Mouse (Mus musculus) megakaryocyte progenitor cell, adult 5-6 weeks (primary cell): ENCODE results near the gene 1810055G02Rik. TPM values are rescaled to one million over a fixed set of nuclear protein-coding genes. Genes with fewer than 3 reads are reported as not detected.

Source experiments
- ATAC-seq: replicated peaks from 2 replicates; pipeline ENCODE4 v1.8.0; 2016; ENCODE audit warnings: mild to moderate bottlenecking, moderate TSS enrichment, inconsistent platforms; ENCODE audit not compliant: poor library complexity
- total RNA-seq, 2 experiments: library from RNA; stranded (forward) in 1 of 2; stranded (reverse) in 1 of 2; fragments of 157-497, 149-512 nt in 1 of 2; fragments of 200-1000 nt in 1 of 2; gene quantifications; 2 replicates each; pipeline versions ENCODE4 v1.2.3 to v1.2.4; 2015 to 2017

1810055G02Rik gene
- total RNA-seq, 2 experiments from 2014 or later = 6.0 to 12.8 TPM

DNA sequence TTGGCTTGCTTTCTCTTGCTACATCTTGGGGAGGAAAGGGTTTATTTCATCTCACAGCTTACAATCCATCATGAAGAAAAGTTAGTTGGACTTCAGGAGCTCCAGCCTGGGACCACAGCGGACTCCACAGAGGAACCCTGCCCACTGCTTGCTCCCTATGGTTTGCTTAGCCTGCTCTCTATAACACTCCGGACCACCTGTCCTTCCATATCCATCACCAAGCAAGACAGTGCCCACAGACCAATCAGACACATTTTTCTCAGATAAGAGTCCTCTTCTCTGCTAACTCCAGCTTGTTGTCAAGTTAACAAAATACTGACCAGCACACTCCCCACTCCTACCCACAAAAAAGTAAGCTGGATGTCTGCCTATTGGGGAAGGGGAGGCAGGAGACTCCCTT, 13.6 kb upstream of the 1810055G02Rik start:
- ATAC-seq = no peak

DNA sequence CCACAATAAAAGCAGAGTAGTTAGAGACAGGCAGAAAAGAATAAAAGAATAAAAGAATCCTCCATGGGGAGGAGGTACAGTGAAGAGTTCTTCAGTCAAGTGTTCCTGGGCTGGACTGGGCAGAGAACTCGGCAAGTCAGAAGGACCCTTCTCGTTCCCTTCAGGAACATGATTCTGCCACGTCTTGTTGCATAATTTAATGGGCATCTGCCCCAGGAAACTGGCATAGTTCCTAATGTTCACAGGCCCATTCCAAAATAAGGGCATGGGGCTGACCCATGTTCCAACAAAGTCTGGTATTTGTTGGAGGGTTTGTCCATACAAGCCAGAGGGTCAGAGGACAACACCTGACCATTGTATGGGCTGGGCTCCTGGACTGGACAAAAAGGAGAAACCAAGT, 13.1 kb upstream of the 1810055G02Rik start:
- no peak for ATAC-seq

DNA sequence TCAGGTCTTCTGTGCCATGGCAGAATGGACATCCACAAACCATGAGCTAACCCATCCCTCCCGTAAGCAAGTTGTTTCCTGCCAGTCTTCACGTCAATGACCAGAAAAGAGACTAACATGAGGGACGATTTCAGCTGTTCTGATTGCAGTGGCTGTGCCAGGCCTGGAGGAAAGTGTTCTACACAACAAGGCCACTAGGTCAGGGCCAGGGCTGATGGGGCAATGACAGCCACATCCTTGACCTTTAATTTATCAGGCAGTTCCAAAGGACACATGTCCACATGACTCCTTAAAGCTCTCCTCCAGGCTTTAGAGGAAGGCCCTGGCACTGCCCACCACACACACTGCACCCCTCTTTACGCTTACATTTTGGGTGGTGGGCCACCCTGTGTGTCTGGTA, 12.6 kb upstream of the 1810055G02Rik start:
- ATAC-seq = no peak

DNA sequence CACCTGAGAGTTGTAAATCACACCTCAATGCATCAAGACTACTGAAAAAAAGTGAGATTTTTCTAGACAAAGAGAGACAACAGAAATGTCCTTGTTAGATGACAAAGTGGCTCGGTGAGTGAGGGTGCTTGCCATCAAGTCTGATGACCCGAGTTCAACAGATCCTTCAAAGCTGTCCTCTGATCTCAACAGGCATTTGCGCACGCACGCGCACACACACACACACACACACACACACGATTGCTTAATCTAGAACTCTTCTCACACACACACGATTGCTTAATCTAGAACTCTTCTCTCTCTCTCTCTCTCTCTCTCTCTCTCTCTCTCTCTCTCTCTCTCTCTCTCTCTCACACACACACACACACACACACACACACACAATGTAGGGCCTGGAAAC, 12.1 kb upstream of the 1810055G02Rik start:
- ATAC-seq = peak; percentile 35; the same call in 1 of the 2 replicates

DNA sequence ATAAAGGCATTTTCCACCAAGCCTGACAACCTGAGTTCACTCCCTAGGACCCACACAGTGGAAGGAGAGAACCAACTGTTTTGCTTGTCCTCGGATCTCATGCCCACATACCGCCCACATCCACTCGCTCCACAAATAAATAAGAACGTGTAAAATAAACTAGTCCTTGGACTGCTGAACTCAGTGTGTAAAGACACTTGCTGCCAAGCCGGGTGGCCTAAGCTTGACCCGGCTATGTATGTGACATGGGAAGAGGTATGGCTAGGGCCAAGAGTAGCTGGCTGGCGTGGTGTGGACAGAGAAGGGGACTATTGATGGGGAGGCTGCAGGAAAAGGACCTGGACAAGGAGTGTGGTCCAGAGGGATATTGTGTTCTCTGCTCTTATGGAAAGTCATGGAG, 10.1 kb upstream of the 1810055G02Rik start:
- no peak for ATAC-seq

DNA sequence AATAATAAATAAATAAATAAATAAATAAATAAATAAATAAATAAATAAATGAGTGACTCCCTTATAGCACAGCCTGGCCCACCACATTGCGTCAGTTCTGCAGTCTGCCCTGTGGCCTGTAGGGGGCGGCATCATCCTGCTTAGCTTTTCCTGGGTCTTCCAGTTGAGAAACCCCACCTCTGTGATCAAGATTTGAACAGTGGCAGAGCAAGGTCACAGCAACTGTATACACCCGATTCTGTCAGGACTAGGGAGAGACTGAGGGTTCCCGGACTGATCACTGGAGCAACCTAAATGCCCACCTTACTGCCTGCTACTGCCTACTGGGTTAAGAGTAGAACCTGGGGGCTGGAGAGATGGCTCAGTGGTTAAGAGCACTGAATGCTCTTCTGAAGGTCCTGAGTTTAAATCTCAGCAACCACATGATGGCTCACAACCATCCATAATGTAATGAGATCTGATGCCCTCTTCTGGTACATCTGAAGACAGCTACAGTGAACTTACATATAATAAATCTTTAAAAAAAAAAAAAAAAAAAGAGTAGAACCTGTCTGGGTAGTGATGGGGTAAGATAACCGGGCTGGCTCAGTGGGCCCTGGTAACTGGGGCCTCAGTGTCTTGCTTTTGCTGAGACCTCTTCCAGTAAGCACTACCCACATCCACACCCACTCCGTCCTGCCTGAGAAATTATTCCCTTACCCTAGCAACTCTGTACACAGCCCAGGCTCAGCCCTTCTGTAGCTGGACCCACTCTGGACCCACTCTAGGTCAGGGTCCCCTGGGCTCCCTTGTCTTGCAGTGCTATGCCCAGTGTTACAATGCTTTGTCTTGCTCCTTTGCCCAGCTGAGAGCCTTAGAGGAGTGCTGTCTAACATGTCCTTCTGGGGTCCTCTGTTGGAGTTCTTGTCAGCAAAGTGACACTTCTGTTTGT, 8.3 kb upstream of the 1810055G02Rik start:
- ATAC-seq = peak; percentile 96

DNA sequence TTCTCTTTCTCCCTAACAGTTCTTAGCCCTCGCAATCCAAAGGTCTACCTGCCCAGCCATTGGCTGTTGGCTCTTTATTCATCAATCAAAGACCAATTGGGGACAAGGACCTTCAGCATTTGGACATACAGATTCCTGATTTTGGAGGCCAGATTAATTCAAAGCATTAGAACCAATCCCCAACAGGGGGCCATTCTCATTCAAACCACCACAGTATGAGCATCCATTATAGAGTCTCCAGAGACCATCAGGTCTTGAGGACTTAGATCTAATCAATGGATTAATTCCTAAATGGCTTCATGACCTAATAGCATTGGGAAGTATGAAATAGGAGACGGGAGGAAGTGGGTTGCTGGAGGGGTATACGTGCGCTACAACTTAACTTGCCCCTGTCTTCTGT, 5.6 kb upstream of the 1810055G02Rik start:
- ATAC-seq = no peak

DNA sequence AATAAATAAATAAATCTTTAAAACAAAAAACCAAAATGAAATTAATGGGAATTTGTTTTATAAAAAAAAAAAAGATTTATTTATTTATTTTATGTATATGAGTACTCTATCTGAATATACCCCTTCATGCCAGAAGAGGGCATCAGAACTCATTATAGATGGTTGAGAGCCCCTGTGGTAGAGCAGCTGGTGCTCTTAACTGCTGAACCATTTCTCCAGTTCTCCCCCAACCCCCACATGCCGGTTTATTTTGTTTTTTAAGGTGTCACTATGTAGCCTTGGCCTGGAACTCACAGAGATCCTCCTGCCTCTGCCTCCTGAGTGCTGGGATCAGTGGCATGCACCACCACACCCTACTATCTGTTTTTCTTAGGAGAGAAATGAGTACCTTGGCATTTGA, 1.8 kb upstream of the 1810055G02Rik start:
- ATAC-seq = 0 out of 2 replicates have a peak, but pooled peaks have one; percentile 18

DNA sequence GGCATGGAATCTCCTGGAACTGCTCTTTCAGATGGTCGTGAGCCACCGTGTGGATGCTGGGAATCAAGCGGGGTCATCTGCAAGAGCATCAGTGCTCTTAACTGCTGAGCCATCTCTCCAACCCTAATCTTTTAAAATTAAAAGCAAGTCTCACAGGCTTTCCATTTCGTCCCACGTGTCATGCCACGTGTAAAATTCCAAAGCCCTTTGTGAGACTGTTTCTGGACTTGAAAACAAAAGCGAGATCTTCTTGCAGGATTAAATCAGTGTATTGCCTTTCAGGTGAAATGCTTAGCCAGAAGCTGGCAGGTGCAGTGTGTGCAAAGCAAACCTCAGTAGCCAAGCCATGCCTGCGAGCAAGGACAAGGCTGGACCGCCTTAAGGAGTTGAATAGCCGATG, 540 bp upstream of the 1810055G02Rik start:
- ATAC-seq = no peak

DNA sequence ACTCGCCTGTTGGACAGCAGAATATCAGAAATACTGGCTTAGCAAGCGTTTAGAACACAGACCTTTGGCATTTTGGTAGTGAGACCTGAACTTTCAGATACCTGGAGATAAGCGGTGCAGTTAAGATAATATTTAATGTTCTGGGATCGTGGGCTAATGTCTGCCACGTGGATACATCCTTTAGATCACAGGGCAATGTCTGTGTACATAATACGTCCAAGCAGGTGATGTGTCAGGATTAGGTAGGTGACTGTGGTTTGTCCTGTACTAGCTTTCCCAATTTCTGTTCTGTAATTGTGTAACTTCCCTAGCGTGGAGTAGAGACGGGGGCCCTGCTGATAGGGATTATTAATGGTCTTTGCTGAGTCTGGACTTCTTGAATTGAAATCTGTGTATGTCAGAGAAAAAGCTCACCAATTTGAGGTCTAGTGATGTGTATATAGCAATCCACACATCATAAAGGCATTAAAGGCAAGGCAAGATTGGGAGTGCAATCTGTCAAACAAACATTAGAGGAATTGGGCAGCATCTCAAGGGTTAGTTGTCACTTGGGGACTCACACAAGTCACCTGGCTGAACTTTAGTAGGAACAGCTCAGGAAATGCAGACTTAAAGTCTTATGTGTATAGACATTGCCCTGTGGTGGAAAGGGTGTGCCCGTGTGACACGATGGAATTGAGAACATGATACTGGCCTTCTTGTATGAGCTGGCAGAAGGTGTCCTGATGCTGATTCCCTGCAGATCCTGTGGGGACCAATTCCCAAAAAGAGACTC, 1.1 kb downstream of the 1810055G02Rik start:
- ATAC-seq = no peak

DNA sequence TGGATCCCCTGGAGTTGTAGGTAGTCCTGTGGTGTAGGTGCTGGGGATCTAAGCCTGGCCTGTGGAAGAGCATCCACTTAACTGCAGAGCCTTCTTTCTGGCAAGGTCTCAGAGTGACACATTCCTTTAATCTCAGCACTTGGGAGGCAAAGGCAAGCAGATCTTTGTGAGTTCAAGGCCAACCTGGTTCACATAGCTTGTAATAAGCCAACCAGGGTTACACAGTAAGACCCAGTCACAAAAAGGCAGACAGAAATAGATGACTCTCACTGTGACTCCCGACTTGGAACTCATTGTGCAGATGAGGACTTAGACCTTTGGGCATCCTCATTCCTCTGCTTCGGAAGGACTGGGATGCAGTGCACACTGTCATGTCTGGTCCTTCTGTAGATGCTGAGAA, 2.3 kb downstream of the 1810055G02Rik start:
- ATAC-seq = no peak

DNA sequence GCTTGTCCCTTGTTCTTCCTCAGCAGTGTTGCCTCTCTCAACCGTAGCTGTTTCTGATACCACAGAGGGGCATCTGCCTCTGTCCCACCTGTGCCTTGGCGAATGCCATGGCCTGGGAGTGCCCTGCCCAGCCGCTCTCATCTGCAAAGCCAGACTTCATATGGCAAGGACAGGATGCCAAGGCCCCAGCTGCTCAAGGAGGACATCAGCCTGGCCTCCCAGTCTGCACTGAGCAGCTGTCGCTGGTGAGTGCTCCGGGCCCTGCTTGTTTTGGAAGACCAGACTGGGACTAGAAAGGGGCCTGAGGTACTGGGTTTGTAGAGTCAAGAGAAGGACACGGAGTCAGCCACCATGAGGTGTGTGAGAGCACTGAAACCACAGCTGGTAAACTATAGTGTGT, 6.3 kb downstream of the 1810055G02Rik start:
- ATAC-seq = no peak

DNA sequence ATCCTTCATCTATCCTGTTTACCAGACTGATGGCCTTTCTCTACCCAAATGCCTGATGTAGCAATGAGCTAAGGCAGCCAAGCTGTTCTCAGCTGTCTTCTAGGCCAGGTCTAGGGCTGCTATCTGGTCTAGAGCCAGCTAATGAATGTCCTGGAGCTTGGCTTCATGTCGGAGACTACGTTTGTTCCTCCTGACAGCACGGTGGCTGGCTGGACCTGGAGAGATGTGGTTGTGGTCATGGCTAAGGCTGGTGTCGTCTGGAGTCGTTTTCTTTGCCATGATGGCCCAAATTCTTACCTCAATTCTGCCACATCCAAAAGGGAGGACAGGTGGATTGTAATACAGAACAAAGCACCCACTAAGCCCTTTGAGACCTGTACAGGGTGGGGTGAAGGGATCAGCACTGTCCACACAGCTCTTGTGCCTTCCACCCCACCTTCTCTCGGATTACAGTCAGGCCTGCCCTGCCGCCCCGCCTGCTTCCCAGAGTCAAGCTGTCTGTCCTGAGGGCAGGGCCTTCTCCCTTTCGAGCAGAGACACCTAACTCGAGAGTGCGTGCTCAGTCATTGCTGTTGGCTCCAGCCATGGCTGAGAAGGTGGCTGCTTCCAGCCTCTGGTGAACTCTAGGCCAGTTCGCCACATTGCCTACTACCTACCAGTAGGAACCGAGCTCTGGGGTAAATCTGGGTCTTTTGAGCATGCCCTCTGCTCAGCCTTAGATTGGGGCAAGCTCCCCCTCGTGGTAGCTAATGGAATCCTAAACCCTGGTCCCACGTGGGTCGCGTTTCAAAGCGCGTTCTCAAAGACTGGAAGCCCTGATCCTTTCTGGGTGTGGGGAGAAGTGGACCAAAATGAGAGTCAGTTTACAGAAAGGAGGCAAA, 10.6 kb downstream of the 1810055G02Rik start:
- peak; percentile 72 for ATAC-seq

DNA sequence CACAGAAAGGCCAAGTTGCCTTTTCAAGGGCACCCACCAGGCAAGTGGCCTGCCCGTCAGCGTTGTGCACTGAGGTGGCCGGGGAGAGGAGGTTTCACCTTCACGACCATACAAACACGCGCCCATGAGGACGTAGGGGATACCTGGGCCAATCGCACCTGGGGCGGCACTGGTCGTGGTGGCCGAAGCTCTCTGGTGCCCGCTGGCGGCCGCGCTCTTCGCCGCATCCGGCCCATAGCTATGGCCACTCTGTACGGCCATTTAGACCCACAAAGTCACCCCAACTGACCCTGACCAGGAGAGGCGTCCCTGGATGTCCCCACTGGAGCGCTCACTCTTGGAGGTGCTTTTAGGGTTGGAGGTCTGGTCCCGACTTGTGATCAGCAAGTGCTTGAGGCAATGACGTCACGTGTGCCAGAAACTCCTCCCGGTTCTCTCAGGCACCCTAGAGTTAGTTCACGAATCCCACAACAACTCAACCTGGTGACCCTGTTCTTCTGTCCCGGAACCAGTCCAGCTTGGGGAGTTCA, 11.3 kb downstream of the 1810055G02Rik start:
- peak; percentile 56 for ATAC-seq

DNA sequence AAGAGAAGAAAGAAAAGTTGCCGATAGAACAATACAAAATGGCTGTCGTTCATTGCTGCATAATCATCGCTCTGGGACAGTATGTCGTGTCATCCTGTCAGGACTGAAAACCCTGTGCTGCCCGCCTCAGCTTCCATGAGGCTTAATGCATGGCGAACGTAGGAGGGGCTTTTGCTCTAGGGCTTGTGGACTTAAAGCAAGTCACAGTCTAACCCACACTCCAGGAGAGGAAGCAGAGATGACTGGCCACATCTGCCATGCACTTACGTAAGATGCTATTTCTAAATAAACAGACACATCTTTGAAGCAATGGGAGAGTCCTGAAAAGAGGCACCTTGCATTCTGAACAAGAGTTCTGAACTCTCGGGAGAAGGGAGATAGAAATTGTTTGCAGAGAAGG, 15.1 kb downstream of the 1810055G02Rik start:
- peak; percentile 52 for ATAC-seq

DNA sequence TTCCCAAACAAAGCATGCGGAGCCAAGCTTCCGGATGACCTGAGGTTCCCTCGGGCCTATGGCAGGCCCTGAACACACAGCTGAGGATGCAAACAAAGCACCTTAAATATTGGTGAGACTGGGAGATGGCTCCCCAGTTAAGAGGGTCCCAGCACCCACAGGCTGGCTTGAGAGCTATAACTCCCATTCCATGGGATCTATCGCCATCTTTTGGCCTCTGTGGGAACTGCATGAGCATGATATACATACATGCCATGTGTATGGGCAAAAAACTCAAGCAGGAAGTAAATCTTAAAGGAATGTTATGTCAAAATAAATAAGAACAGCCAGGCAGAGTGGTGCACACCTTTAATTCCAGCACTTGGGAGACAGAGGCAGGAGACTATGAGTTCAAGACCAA, 15.8 kb downstream of the 1810055G02Rik start:
- ATAC-seq = peak; percentile 53

DNA sequence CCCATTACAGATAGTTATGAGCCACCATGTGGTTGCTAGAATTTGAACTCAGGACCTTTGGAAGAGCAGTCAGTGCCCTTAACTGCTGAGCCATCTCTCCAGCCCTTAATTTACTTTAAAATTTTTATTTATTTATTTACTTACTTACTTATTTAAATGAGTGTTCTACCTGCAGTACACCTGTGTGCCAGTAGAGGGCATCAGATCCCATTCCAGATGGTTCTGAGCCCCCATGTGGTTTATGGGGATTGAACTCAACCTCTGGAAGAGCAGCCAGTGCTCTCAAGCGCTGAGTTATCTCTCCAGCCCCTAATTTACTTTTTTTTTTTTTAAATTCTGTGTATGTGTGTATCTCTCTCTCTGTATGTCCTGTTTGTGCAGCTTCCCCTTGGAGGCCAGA, 16.7 kb downstream of the 1810055G02Rik start:
- ATAC-seq = peak; percentile 69

DNA sequence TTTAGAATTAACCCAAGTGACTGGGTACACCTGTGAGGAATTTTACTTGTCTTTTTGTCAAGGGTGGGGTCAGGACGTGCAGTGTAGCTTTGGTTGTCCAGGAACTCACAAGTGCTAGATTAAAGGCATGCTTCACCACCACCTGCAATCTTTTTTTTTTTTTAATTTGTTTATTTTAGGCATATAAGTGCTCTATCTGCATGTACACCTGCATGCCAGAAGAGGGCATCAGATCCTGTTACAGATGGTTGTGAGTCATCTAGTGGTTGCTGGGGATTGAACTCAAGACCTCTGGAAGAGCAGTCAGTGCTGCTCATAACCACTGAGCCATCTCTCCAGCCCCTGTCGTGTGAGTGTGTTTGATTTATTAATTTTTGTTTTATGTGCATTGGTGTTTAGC, 20.8 kb downstream of the 1810055G02Rik start:
- no peak for ATAC-seq

DNA sequence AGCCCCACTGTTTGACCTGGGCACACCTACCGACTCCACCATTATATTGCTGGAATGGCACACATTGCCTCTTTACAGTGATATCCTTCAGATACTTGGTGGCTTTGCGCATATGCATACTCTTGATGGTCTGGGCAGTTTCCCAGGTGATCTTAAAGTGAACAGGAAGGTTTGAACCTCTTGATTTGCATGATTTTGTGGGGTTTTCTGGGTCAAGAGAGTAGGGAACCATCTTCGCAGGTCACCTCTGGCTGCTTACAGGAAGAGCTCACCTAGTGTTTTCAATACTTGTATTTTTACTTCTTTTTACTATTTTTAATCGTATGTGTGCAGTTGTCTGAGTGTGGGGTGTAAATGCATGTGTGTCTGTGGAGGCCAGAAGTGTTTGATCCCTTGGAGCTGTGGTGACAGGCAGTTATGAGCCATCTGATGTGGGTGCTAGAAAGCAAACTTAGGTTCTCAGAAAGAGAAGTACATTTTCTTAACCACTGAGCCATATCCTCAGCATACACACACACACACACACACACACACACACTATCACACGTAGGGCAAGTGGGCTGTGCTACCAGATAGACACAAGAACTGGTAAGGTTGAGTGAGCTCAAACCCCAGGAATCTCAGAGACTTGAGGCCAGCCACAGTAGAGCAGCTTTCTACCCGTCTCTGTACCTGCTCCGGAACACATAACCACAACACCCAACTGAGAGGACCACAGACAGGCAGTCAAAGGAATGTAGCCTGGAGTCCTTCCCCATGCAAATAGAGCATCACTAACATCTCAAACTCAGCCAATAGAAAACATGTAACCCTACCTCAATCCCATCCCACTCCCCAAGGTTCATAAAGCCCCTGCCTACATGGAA, 22.9 kb downstream of the 1810055G02Rik start:
- ATAC-seq = 0 out of 2 replicates have a peak, but pooled peaks have one; percentile 29

DNA sequence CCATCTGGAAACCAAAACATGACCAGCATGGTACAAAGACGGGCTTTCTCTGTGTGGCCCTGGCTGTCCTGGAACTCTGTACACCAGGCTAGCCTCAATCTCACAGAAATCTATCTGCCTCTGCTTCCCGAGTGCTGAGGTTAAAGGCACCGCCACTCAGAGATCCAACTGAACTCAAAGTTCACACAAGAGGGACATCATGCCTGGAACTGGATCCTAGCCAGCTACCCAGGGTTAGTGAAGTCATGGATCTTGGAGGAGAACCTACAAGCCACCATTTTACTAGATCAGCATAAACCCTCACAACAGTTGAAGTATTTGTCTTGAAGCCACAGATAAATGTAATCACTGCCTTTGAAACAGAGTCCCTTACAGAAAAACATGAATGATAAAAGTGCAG, 27.9 kb downstream of the 1810055G02Rik start:
- no peak for ATAC-seq
